Comparison of ENCODE assay signal across 21 mouse cellular contexts in genomic region chr1:160789876-160790275, GRCm38 (mm10). TPM values are rescaled to one million over a fixed set of nuclear protein-coding genes. Genes with fewer than 3 reads are reported as not detected.
DNase-seq lines count a peak whose midpoint lies in the region; ATAC-seq and TF ChIP-seq lines count a peak whose summit lies in the region.
"Had no signal": no experiment of that assay in that cellular context is flagged by ENCODE, and none has a peak within 500 bp of the region (broad histone marks: within the 10 kb centered on the region; RNA-seq: fewer than 3 reads in every experiment).

No protein-coding gene starts in this region.

- DNase-seq in heart, adult 2 months: no peak
- DNase-seq in heart, postnatal 36 days: no peak
- no peak for DNase-seq in midbrain, postnatal 0 days (ENCODE audit: low spot score)
- peak; percentile 12 for DNase-seq in T-cell, adult 2 months (ENCODE audit: low spot score)
- DNase-seq in splenic B cell, adult 2 months (ENCODE audit: low read depth, low spot score): peak; percentile 36
- no peak for DNase-seq in forebrain, embryonic 10.5 days (ENCODE audit: extremely low spot score, low spot score)
- DNase-seq: adrenal gland, adult 2 months; cerebellum, adult 9-10 months; gastrocnemius, postnatal 36 days; heart, postnatal 10 days; lung, adult 18-20 months; thymus, postnatal 14 days had no signal

- intact Hi-C loops in heart, adult 2 months (cut with DNase I): loop anchor here (5.0 kb wide), 3 partner anchors 33 to 242 kb away; partner anchors contain the start of gene Zbtb37
- intact Hi-C loops in heart, postnatal 36 days (cut with DNase I): loop anchor here (5.0 kb wide), 2 partner anchors 48 to 142 kb away; no protein-coding TSS in a partner anchor

- no peak overlapping the region for H3K9ac ChIP-seq in heart, adult 2 months (ENCODE audit: low read depth, low read length)
- H3K9ac ChIP-seq in midbrain, postnatal 0 days (replicated peaks; ENCODE audit: low read length, poor library complexity, severe bottlenecking): no peak overlapping the region
- no peak overlapping the region for H3K9ac ChIP-seq in midbrain, embryonic 16.5 days (ENCODE audit: low read depth, low read length)
- no peak overlapping the region for H3K9ac ChIP-seq in forebrain, embryonic 12.5 days
- H3K9ac ChIP-seq: embryonic facial prominence, embryonic 12.5 days; hindbrain, embryonic 12.5 days; intestine, embryonic 15.5 days; limb, embryonic 13.5 days had no signal

- no peaks in the 10 kb centered on the region for H3K27me3 ChIP-seq in heart, adult 2 months (ENCODE audit: control insufficient read depth, insufficient read depth, low read length)
- no peaks in the 10 kb centered on the region for H3K27me3 ChIP-seq in midbrain, postnatal 0 days (ENCODE audit: insufficient read depth, low read length)
- no peaks in the 10 kb centered on the region for H3K27me3 ChIP-seq in midbrain, embryonic 16.5 days (ENCODE audit: control insufficient read depth, insufficient read depth, low read depth, low read length)
- no peaks in the 10 kb centered on the region for H3K27me3 ChIP-seq in splenic B cell, adult 2 months (ENCODE audit: control insufficient read depth, insufficient read depth, low read length, poor library complexity, severe bottlenecking)
- H3K27me3 ChIP-seq in forebrain, embryonic 12.5 days: 0 out of 2 replicates have a peak, but pooled peaks cover 3% of the 10 kb centered on the region
- H3K27me3 ChIP-seq in forebrain, embryonic 10.5 days (ENCODE audit: poor library complexity, severe bottlenecking): no peaks in the 10 kb centered on the region
- H3K27me3 ChIP-seq: embryonic facial prominence, embryonic 12.5 days; hindbrain, embryonic 12.5 days; intestine, embryonic 15.5 days; limb, embryonic 13.5 days had no signal

- TF ChIP-seq POLR2A in heart, adult 2 months (IDR thresholded peaks at IDR 0.05; ENCODE audit: insufficient read depth, low read depth, low read length): no peak

- peaks cover 7% of the 10 kb centered on the region; the same call in 1 of the 2 replicates for H3K36me3 ChIP-seq in heart, adult 2 months (ENCODE audit: control insufficient read depth, insufficient read depth, low read length)
- H3K36me3 ChIP-seq in midbrain, postnatal 0 days (ENCODE audit: insufficient read depth, low read length): no peaks in the 10 kb centered on the region
- no peaks in the 10 kb centered on the region for H3K36me3 ChIP-seq in midbrain, embryonic 16.5 days (ENCODE audit: control insufficient read depth, insufficient read depth, low read length)
- no peaks in the 10 kb centered on the region for H3K36me3 ChIP-seq in splenic B cell, adult 2 months (ENCODE audit: control insufficient read depth, insufficient read depth, low read length, poor library complexity, severe bottlenecking)
- no peaks in the 10 kb centered on the region for H3K36me3 ChIP-seq in forebrain, embryonic 12.5 days (replicated peaks)
- H3K36me3 ChIP-seq in forebrain, embryonic 10.5 days (replicated peaks): no peaks in the 10 kb centered on the region
- H3K36me3 ChIP-seq: embryonic facial prominence, embryonic 12.5 days; hindbrain, embryonic 12.5 days; intestine, embryonic 15.5 days; limb, embryonic 13.5 days; midbrain, embryonic 10.5 days had no signal

- no peak overlapping the region for H3K4me3 ChIP-seq in heart, adult 2 months
- H3K4me3 ChIP-seq in midbrain, postnatal 0 days (ENCODE audit: low read depth, low read length): no peak overlapping the region
- no peak overlapping the region for H3K4me3 ChIP-seq in midbrain, embryonic 16.5 days (ENCODE audit: low read depth, low read length)
- H3K4me3 ChIP-seq in forebrain, embryonic 12.5 days (replicated peaks): no peak overlapping the region
- no peak overlapping the region for H3K4me3 ChIP-seq in forebrain, embryonic 10.5 days
- H3K4me3 ChIP-seq: embryonic facial prominence, embryonic 12.5 days; hindbrain, embryonic 12.5 days; intestine, embryonic 15.5 days; limb, embryonic 13.5 days; midbrain, embryonic 10.5 days had no signal

- no peak overlapping the region for H3K4me2 ChIP-seq in midbrain, postnatal 0 days (ENCODE audit: low read depth, low read length, poor library complexity, severe bottlenecking)
- H3K4me2 ChIP-seq in midbrain, embryonic 16.5 days (ENCODE audit: low read length): no peak overlapping the region
- no peak overlapping the region for H3K4me2 ChIP-seq in forebrain, embryonic 12.5 days
- H3K4me2 ChIP-seq: embryonic facial prominence, embryonic 12.5 days; hindbrain, embryonic 12.5 days; intestine, embryonic 15.5 days; limb, embryonic 13.5 days had no signal

- H3K4me1 ChIP-seq in heart, adult 2 months (ENCODE audit: control insufficient read depth, insufficient read depth, low read length): peaks cover 3% of the 10 kb centered on the region; the same call in 1 of the 2 replicates
- no peaks in the 10 kb centered on the region; the same call in 1 of the 2 replicates for H3K4me1 ChIP-seq in midbrain, postnatal 0 days (ENCODE audit: insufficient read depth, low read length)
- H3K4me1 ChIP-seq in midbrain, embryonic 16.5 days (ENCODE audit: control insufficient read depth, insufficient read depth, low read length): peaks cover 10% of the 10 kb centered on the region
- H3K4me1 ChIP-seq in forebrain, embryonic 12.5 days: peaks cover 6% of the 10 kb centered on the region
- peaks cover 8% of the 10 kb centered on the region for H3K4me1 ChIP-seq in forebrain, embryonic 10.5 days

- ATAC-seq in midbrain, postnatal 0 days (ENCODE audit: low FRiP score): no peak
- ATAC-seq in midbrain, embryonic 16.5 days: no peak
- ATAC-seq in forebrain, embryonic 12.5 days (ENCODE audit: low FRiP score): no peak
- ATAC-seq: forebrain, embryonic 16.5 days; intestine, embryonic 15.5 days had no signal

- peak; percentile 30; the same call in 1 of the 2 replicates for TF ChIP-seq CTCF in heart, adult 2 months (IDR thresholded peaks at IDR 0.05)
- TF ChIP-seq CTCF in midbrain, postnatal 0 days (IDR thresholded peaks at IDR 0.05): peak; percentile 39; the same call in 1 of the 2 replicates

- no peak overlapping the region for H3K27ac ChIP-seq in heart, adult 2 months
- no peak overlapping the region for H3K27ac ChIP-seq in midbrain, postnatal 0 days (ENCODE audit: low read depth, low read length)
- H3K27ac ChIP-seq in midbrain, embryonic 16.5 days (ENCODE audit: low read length): no peak overlapping the region
- no peak overlapping the region for H3K27ac ChIP-seq in forebrain, embryonic 12.5 days
- H3K27ac ChIP-seq in forebrain, embryonic 10.5 days: no peak overlapping the region
- H3K27ac ChIP-seq: embryonic facial prominence, embryonic 12.5 days; hindbrain, embryonic 12.5 days; intestine, embryonic 15.5 days; limb, embryonic 13.5 days; midbrain, embryonic 10.5 days had no signal

- 92% methylated on average over 3 of the region's 3 CpGs for WGBS in heart, adult 2 months
- WGBS in midbrain, postnatal 0 days: 82% methylated on average over 3 of the region's 3 CpGs
- 87% methylated on average over 3 of the region's 3 CpGs for WGBS in midbrain, embryonic 16.5 days
- WGBS in forebrain, embryonic 12.5 days: 80% methylated on average over 3 of the region's 3 CpGs
- 83% methylated on average over 3 of the region's 3 CpGs for WGBS in forebrain, embryonic 10.5 days

- no peak for TF ChIP-seq EP300 in heart, adult 2 months (IDR thresholded peaks at IDR 0.05; ENCODE audit: insufficient read depth, low read depth, low read length)

- H3K79me2 ChIP-seq in heart, adult 2 months (replicated peaks; ENCODE audit: control insufficient read depth, insufficient read depth, low read length): peaks cover 3% of the 10 kb centered on the region

- H3K9me3 ChIP-seq in midbrain, postnatal 0 days (ENCODE audit: low read length): no peaks in the 10 kb centered on the region
- no peaks in the 10 kb centered on the region for H3K9me3 ChIP-seq in midbrain, embryonic 16.5 days (replicated peaks; ENCODE audit: control insufficient read depth, low read length, poor library complexity, severe bottlenecking)
- H3K9me3 ChIP-seq in forebrain, embryonic 12.5 days: no peaks in the 10 kb centered on the region
- H3K9me3 ChIP-seq in forebrain, embryonic 10.5 days: no peaks in the 10 kb centered on the region
- H3K9me3 ChIP-seq: embryonic facial prominence, embryonic 12.5 days; G1E; hindbrain, embryonic 12.5 days; intestine, embryonic 15.5 days; limb, embryonic 13.5 days; midbrain, embryonic 10.5 days had no signal

RNA-seq across cellular contexts. Expression of gene Rabgap1l, which starts 3.1 kb away (rescaled TPM):
- total RNA-seq in heart, adult 2 months (2021): 10 to 100 TPM; 67.6 to 68.4 TPM
- polyA plus RNA-seq in heart, adult 2 months (2012; rRNA removed): 19.0 and 51.5 TPM in 2 replicates
- 10 to 100 TPM; 80.3 to 83.6 TPM for total RNA-seq in heart, postnatal 36 days (2021)
- 110 and 152 TPM in 2 replicates for total RNA-seq in midbrain, postnatal 0 days (2014; rRNA removed)
- polyA plus RNA-seq in midbrain, postnatal 0 days (2015; fragmentation: Nextera tagmentation; extraction: Ambion mirVana): 30.8 and 34.1 TPM in 2 replicates
- polyA plus RNA-seq in midbrain, embryonic 16.5 days (2015; fragmentation: Nextera tagmentation; extraction: Ambion mirVana): 39.3 and 41.8 TPM in 2 replicates
- polyA plus RNA-seq in forebrain, embryonic 12.5 days (2016; fragmentation: Nextera tagmentation; extraction: Ambion mirVana): 18.7 and 19.6 TPM in 2 replicates
- polyA plus RNA-seq in forebrain, embryonic 10.5 days (2016; fragmentation: Nextera tagmentation; extraction: Ambion mirVana): 8.7 and 9.8 TPM in 2 replicates

Comparison
In these comparisons a context has a peak if more than half of its experiments do, and no peak if none do; other contexts are left out.
1. DNase-seq: peak in T-cell, adult 2 months (single experiment) and splenic B cell, adult 2 months (single experiment); none in heart, adult 2 months (0 of 2), heart, postnatal 36 days (0 of 2), midbrain, postnatal 0 days (single experiment) and forebrain, embryonic 10.5 days (single experiment).